Mouse (Mus musculus): ENCODE data around the gene Gabra6. TPM values are rescaled to one million over a fixed set of nuclear protein-coding genes. Genes with fewer than 3 reads are reported as not detected.

Gene Gabra6
- total RNA-seq (2023) = not detected in 2 replicates

DNA sequence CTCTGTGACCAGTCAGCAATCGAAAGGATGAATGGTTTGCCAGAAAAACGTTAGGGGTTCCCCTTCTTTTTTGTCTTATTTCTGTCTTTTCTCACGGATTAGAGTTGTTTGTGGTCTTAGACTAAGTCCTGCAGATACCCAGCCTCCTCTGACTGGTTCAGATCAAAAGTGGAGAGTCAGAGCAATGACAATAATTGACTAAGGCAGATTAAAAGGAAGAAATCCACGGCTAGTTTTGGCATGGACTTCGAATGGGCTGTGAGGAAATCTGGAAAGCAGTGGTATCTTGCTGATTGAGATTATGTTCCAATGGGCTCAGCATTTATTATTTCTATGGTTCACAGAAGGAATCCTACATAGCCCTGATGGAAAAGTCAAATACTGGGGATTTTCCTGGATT is at the start of gene Gabra6:
Gene Gabra6, minus strand, starts transcription at position 191 of the 400 bp plus-strand sequence.

Other genes with a start within 250 kb of the Gabra6 start
- not detected in 2 replicates for gene Gabra1, start 138.1 kb downstream of the Gabra6 start, total RNA-seq (2023)
- gene Gabrb2, start 98.7 kb upstream of the Gabra6 start, total RNA-seq (2023) = not detected in 2 replicates

All from neutrophil, adult 65 days (primary cell).